Mouse (Mus musculus) forebrain, postnatal 0 days (tissue): ENCODE data around the gene Ttpal. TPM values are rescaled to one million over a fixed set of nuclear protein-coding genes. Genes with fewer than 3 reads are reported as not detected.

Experiments used
- ATAC-seq: fragments of 200-750 bp; cut with Nextera tagmentation; 2 replicates; pipeline ENCODE4 v1.8.0; 2017; ENCODE audit warnings: mild to moderate bottlenecking, moderate library complexity
- DNase-seq: peaks from one replicate; pipeline ENCODE4 v3.0.0-alpha.2; 2015
- H3K27ac ChIP-seq: fragments of 300-500 bp; sonication (generic); 2 replicates; pipeline ENCODE4 v1.5.1; 2014; ENCODE audit warnings: low read depth, mild to moderate bottlenecking, antibody characterized with exemption, low read length, moderate library complexity, mixed read lengths
- H3K27me3 ChIP-seq: fragments of 300-500 bp; sonication (generic); 2 replicates; pipeline ENCODE4 v1.6.1; 2014; ENCODE audit warnings: mild to moderate bottlenecking, low read length, mixed read lengths; ENCODE audit not compliant: insufficient read depth
- H3K36me3 ChIP-seq: fragments of 300-500 bp; sonication (generic); 2 replicates; pipeline ENCODE4 v1.6.1; 2014; ENCODE audit warnings: mild to moderate bottlenecking, moderate library complexity; ENCODE audit not compliant: insufficient read depth
- H3K4me1 ChIP-seq: fragments of 300-500 bp; sonication (generic); 2 replicates; pipeline ENCODE4 v1.6.1; 2014; ENCODE audit warnings: antibody characterized with exemption; ENCODE audit not compliant: insufficient read depth
- H3K4me2 ChIP-seq: fragments of 300-500 bp; sonication (generic); 2 replicates; pipeline ENCODE4 v1.6.1; 2014; ENCODE audit warnings: low read depth, mild to moderate bottlenecking, moderate library complexity
- H3K4me3 ChIP-seq: fragments of 300-500 bp; sonication (generic); 2 replicates; pipeline ENCODE4 v1.5.1; 2014; ENCODE audit warnings: low read depth, low read length, mixed read lengths
- H3K9ac ChIP-seq: fragments of 300-500 bp; sonication (generic); 2 replicates; pipeline ENCODE4 v1.6.1; 2014; ENCODE audit warnings: mild to moderate bottlenecking
- H3K9me3 ChIP-seq: fragments of 300-500 bp; sonication (generic); 2 replicates; pipeline ENCODE4 v1.6.1; 2016; ENCODE audit warnings: low read length
- CTCF ChIP-seq: sonication (generic); IDR thresholded peaks from 2 replicates; pipeline ENCODE4 v1.5.1; 2016; ENCODE audit warnings: antibody characterized with exemption, control low read depth, low read depth
- WGBS: fragments of 180-500 bp; shearing (Covaris S2); extraction: QIAGEN DNeasy Blood & Tissue Kit; methylation state at CpG from one replicate; pipeline ENCODE4 v1.1.7; 2014; 5-methylcytosine and 5-hydroxymethylcytosine counted together
- polyA plus RNA-seq: library from polyadenylated mRNA; unstranded; fragments of >200 nt; fragmentation: Nextera tagmentation; extraction: Ambion mirVana; gene quantifications from 2 replicates; pipeline ENCODE4 v1.2.1, GENCODE M21; 2015
- total RNA-seq: library from RNA; depleted of rRNA; stranded (reverse); fragments of >200 nt; gene quantifications from 2 replicates; pipeline ENCODE4 v1.2.3, GENCODE M21; 2014; rRNA removed

The Ttpal gene
- total and polyA plus RNA-seq, 2 experiments from 2014 or later, result 32.1 to 89.2 TPM

DNA sequence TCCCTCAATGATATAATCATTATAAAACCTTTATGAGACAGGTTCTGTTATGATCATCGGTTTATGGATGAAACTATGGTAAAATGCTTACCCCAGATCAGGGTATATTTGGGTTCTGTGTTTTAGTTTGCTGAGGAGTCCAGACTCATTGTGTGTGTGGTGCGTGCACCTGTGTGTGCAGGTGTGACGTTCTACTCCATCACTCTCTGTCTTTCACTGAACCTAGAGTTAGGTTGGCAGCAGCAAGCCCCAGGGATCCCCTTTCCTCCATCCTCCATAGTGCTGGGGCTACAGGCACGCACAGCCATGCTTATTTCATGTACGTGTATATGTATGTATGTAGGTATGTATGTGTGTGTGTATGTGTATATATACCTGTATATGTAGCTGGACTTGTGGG lies 60.0 kb downstream of the Ttpal start:
- Histone ChIP-seq H3K9me3 (no peaks in the 10 kb centered on the region), H3K9ac (no peak overlapping the region), H3K4me2 (no peak overlapping the region), H3K4me3 (no peak overlapping the region), H3K27me3 (no peaks in the 10 kb centered on the region), H3K27ac (no peak overlapping the region), H3K36me3 (no peaks in the 10 kb centered on the region), H3K4me1 (peaks cover 6% of the 10 kb centered on the region; the same call in 1 of the 2 replicates)
- WGBS, result 96% methylated on average over 5 of the region's 5 CpGs
- DNase-seq (no peak), ATAC-seq (no peak)
- TF ChIP-seq CTCF, result no peak

DNA sequence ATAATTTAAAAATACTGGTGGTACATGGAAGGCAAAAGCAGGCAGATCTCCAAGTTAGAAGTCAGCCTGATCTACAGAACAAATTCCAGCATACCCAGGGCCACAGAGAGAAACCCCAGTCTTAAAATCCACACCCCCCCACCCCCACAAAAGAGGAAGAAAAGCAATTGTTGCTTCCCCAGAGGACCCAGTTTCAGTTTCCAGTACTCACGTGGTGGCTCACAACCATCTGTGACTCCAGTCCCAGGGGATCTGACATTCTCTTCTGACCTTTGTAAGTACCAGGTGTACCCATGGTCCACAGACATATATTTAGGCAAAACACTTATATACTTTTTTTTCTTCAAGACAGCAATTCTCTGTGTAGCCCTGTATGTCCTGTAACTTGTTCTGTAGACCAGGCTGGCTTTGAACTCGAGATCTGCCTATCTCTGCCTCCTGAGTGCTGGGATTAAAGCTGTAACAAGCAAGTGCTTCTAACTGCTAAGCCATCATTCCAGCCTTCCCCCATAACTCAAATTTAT lies 60.6 kb downstream of the Ttpal start:
- Histone ChIP-seq H3K36me3 (no peaks in the 10 kb centered on the region), H3K9ac (no peak overlapping the region), H3K27me3 (no peaks in the 10 kb centered on the region), H3K9me3 (no peaks in the 10 kb centered on the region), H3K4me1 (peaks cover 6% of the 10 kb centered on the region; the same call in 1 of the 2 replicates), H3K4me3 (no peak overlapping the region), H3K27ac (no peak overlapping the region), H3K4me2 (no peak overlapping the region)
- ATAC-seq, result no peak
- TF ChIP-seq CTCF, result no peak
- 79% methylated on average over 2 of the region's 2 CpGs for WGBS
- DNase-seq, result no peak

DNA sequence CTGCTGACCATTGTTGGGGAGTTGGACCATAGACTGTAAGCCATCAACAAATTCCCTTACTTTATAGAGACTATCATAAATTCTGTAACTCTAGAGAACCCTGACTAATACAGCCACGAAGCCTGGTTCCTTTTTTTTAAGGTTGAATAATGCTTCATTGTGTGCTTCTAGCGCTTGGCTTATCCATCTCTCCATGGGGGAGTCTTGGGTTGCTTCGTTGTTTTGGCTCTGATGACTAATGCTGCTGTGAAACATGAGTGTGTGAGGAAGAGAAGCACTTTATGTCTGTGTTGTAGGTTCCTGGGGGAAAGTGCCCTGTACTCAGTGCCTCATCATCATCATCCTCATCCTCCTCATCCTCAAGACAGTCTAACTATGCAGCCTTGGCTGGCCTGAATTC lies 61.8 kb downstream of the Ttpal start:
- 50% methylated on average over 3 of the region's 3 CpGs for WGBS
- no peak for TF ChIP-seq CTCF
- Histone ChIP-seq H3K27ac (no peak overlapping the region), H3K27me3 (no peaks in the 10 kb centered on the region), H3K9me3 (no peaks in the 10 kb centered on the region), H3K4me1 (peaks cover 5% of the 10 kb centered on the region; the same call in 1 of the 2 replicates), H3K36me3 (no peaks in the 10 kb centered on the region), H3K4me2 (no peak overlapping the region), H3K9ac (no peak overlapping the region), H3K4me3 (no peak overlapping the region)
- DNase-seq (no peak), ATAC-seq (no peak)

DNA sequence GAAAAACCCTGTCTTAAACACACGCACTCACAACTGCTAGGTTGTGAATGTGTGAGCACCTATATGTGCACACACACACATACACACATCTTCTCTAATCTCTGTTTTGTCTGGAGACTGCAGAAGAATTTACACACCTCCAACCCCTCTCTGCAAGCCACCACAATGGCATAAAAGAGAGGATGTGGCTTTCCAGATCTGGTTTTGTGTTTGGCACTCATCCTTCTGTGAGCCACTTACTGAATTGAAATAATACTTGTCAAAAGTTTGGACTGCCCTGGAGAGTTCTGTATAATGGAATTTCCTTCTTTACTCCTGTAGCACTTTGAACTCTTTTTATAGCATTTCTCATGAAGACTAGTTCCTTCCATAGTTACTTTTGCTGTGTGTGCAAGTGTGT lies 64.9 kb downstream of the Ttpal start:
- 89% methylated on average over 1 of the region's 1 CpGs for WGBS
- Histone ChIP-seq H3K27me3 (no peaks in the 10 kb centered on the region), H3K36me3 (no peaks in the 10 kb centered on the region), H3K9me3 (no peaks in the 10 kb centered on the region), H3K27ac (no peak overlapping the region), H3K9ac (no peak overlapping the region), H3K4me2 (no peak overlapping the region), H3K4me1 (no peaks in the 10 kb centered on the region), H3K4me3 (no peak overlapping the region)
- TF ChIP-seq CTCF, result no peak
- DNase-seq (no peak), ATAC-seq (no peak)

Other genes with a start within 250 kb of the Ttpal start
- gene Jph2, start 204.3 kb upstream of the Ttpal start, total RNA-seq, result 0.69 and 1.9 TPM in 2 replicates
- gene Jph2, start 204.3 kb upstream of the Ttpal start, polyA plus RNA-seq, result 0.40 and 0.82 TPM in 2 replicates
- gene Oser1, start 177.6 kb upstream of the Ttpal start, total RNA-seq, result 25.2 and 26.6 TPM in 2 replicates
- 52.4 and 57.3 TPM in 2 replicates for gene Oser1, start 177.6 kb upstream of the Ttpal start, polyA plus RNA-seq
- 95.2 and 106 TPM in 2 replicates for gene Gdap1l1, start 163.8 kb upstream of the Ttpal start, total RNA-seq
- gene Gdap1l1, start 163.8 kb upstream of the Ttpal start, polyA plus RNA-seq, result 123 and 134 TPM in 2 replicates
- 16.2 and 25.8 TPM in 2 replicates for gene Fitm2, start 129.7 kb upstream of the Ttpal start, total RNA-seq
- 8.9 and 11.7 TPM in 2 replicates for gene Fitm2, start 129.7 kb upstream of the Ttpal start, polyA plus RNA-seq
- gene R3hdml, start 110.0 kb upstream of the Ttpal start, total RNA-seq, result 0.85 and 1.1 TPM in 2 replicates
- gene R3hdml, start 110.0 kb upstream of the Ttpal start, polyA plus RNA-seq, result 0.56 and 0.60 TPM in 2 replicates
- not detected in 2 replicates for gene Hnf4a, start 95.5 kb upstream of the Ttpal start, total RNA-seq
- gene Hnf4a, start 95.5 kb upstream of the Ttpal start, polyA plus RNA-seq, result not detected in 2 replicates
- gene Serinc3, start 42.8 kb downstream of the Ttpal start, total RNA-seq, result 81.9 and 98.2 TPM in 2 replicates
- gene Serinc3, start 42.8 kb downstream of the Ttpal start, polyA plus RNA-seq, result 26.4 and 31.7 TPM in 2 replicates
- gene Pkig, start 56.1 kb downstream of the Ttpal start, total RNA-seq, result 114 and 138 TPM in 2 replicates
- 211 and 214 TPM in 2 replicates for gene Pkig, start 56.1 kb downstream of the Ttpal start, polyA plus RNA-seq
- gene Ada, start 147.9 kb downstream of the Ttpal start, total RNA-seq, result 4.3 and 6.2 TPM in 2 replicates
- 4.6 and 5.4 TPM in 2 replicates for gene Ada, start 147.9 kb downstream of the Ttpal start, polyA plus RNA-seq
- not detected in 2 replicates for gene Ccn5, start 218.5 kb downstream of the Ttpal start, total RNA-seq
- gene Ccn5, start 218.5 kb downstream of the Ttpal start, polyA plus RNA-seq, result 0.31 and 0.43 TPM in 2 replicates